Mouse (Mus musculus) intestine, embryonic 16.5 days (tissue): ENCODE measurements around the gene Tgm3. TPM values are rescaled to one million over a fixed set of nuclear protein-coding genes. Genes with fewer than 3 reads are reported as not detected.

ENCODE experiments used
- ATAC-seq: fragments of 200-750 bp; cut with Nextera tagmentation; 2 replicates; pipeline ENCODE4 v1.8.0; 2017; ENCODE audit warnings: moderate TSS enrichment, moderate library complexity
- H3K27ac ChIP-seq: fragments of 300-500 bp; sonication (generic); 2 replicates; pipeline ENCODE4 v1.5.1; 2014; ENCODE audit warnings: mild to moderate bottlenecking, low read length
- H3K27me3 ChIP-seq: fragments of 300-500 bp; sonication (generic); replicated peaks from 2 replicates; pipeline ENCODE4 v1.6.1; 2014; ENCODE audit warnings: low read length, control low read depth, mixed read lengths; ENCODE audit not compliant: control insufficient read depth, insufficient read depth
- H3K36me3 ChIP-seq: fragments of 300-500 bp; sonication (generic); 2 replicates; pipeline ENCODE4 v1.6.1; 2014; ENCODE audit warnings: low read length, control low read depth; ENCODE audit not compliant: control insufficient read depth, insufficient read depth
- H3K4me1 ChIP-seq: fragments of 300-500 bp; sonication (generic); 2 replicates; pipeline ENCODE4 v1.6.1; 2014; ENCODE audit warnings: low read length, control low read depth, mixed read lengths; ENCODE audit not compliant: control insufficient read depth, insufficient read depth
- H3K4me2 ChIP-seq: fragments of 300-500 bp; sonication (generic); 2 replicates; pipeline ENCODE4 v1.6.1; 2014; ENCODE audit warnings: low read depth, low read length, control low read depth
- H3K4me3 ChIP-seq: fragments of 300-500 bp; sonication (generic); 2 replicates; pipeline ENCODE4 v1.5.1; 2014; ENCODE audit warnings: mild to moderate bottlenecking, low read length
- H3K9ac ChIP-seq: fragments of 300-500 bp; sonication (generic); 2 replicates; pipeline ENCODE4 v1.6.1; 2014; ENCODE audit warnings: low read depth, low read length
- H3K9me3 ChIP-seq: fragments of 300-500 bp; sonication (generic); 2 replicates; pipeline ENCODE4 v1.6.1; 2016; ENCODE audit warnings: low read length, control low read depth; ENCODE audit not compliant: control insufficient read depth
- WGBS: fragments of 180-500 bp; shearing (Covaris S2); extraction: QIAGEN DNeasy Blood & Tissue Kit; methylation state at CpG from one replicate; pipeline ENCODE4 v1.1.7; 2014; 5-methylcytosine and 5-hydroxymethylcytosine counted together
- polyA plus RNA-seq: library from polyadenylated mRNA; unstranded; fragments of >200 nt; fragmentation: Nextera tagmentation; extraction: Ambion mirVana; gene quantifications from 2 replicates; pipeline ENCODE4 v1.2.1, GENCODE M21; 2015

The Tgm3 gene
- polyA plus RNA-seq, 1 experiment from 2014 or later: 0.24 TPM

DNA sequence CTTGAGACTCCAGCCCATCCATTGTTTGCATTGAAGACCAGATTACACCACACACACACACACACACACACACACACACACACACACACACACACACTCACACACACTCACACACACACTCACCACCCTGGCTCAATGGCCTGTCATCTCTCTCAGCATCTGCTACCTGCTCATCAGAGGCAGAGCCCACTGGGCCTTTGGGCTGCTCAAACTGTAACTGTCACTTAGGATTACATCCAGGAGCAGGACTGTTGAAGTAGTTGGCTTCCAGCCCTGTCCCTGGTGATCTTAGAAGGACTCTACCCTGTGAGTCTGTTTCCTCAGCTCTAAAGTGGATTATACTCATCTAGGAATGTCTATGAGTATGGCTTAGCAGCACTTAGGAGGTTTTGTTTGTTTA lies 1.5 kb downstream of the Tgm3 start:
- ATAC-seq: no peak
- no peak overlapping the region for H3K9ac ChIP-seq
- H3K27me3 ChIP-seq: no peaks in the 10 kb centered on the region
- H3K9me3 ChIP-seq: no peaks in the 10 kb centered on the region
- H3K4me3 ChIP-seq: no peak overlapping the region
- no peak overlapping the region for H3K4me2 ChIP-seq
- no peaks in the 10 kb centered on the region for H3K36me3 ChIP-seq
- H3K27ac ChIP-seq: no peak overlapping the region
- H3K4me1 ChIP-seq: no peaks in the 10 kb centered on the region

DNA sequence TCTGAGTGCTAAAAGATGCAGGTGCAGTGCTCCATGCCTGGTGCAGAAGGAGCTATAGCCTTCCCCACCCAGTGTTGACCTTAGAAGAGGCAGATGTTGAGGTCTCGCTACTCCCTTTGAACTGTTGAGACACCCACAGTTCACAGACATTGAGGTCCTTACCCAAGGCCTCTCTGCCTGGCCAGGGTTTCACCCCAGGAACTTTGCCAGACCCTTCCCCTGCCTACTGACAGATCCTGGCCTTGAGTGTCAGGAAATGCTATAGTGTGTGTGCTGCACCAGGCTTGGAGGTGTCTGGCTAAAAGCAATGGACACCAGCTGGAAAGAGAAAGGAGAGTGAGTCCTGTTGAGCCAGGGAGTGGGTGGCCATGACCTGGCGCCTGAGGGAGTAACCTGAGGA lies 3.0 kb downstream of the Tgm3 start:
- no peak for ATAC-seq
- Histone ChIP-seq H3K9me3 (no peaks in the 10 kb centered on the region), H3K4me3 (no peak overlapping the region), H3K9ac (no peak overlapping the region), H3K4me1 (no peaks in the 10 kb centered on the region), H3K36me3 (no peaks in the 10 kb centered on the region), H3K27ac (no peak overlapping the region), H3K27me3 (no peaks in the 10 kb centered on the region), H3K4me2 (no peak overlapping the region)
- 83% methylated on average over 2 of the region's 2 CpGs for WGBS

DNA sequence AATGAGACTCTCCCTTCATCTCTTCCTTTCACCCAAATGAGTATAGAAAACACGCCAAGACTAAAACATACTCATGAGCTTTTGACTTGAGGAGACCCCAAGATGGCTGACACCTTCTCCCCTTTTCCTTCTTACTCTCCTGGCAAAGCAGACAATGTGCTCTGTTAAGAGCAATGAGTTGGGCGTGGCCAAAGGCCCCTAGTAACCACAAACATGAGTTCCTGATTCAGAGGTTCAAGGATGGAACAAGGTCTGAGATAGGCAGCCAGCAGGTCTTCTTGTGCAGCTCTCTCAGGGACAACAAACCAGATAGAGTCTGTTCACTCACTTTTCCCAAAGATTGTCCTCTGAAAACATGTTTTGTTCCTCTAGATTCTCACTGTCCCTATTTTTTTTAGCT lies 5.9 kb downstream of the Tgm3 start:
- no peak overlapping the region for H3K27ac ChIP-seq
- ATAC-seq: no peak
- H3K36me3 ChIP-seq: no peaks in the 10 kb centered on the region
- no peaks in the 10 kb centered on the region for H3K4me1 ChIP-seq
- no peak overlapping the region for H3K9ac ChIP-seq
- WGBS: 84% methylated on average over 2 of the region's 2 CpGs
- no peaks in the 10 kb centered on the region for H3K9me3 ChIP-seq
- no peaks in the 10 kb centered on the region for H3K27me3 ChIP-seq
- no peak overlapping the region for H3K4me3 ChIP-seq
- H3K4me2 ChIP-seq: no peak overlapping the region

DNA sequence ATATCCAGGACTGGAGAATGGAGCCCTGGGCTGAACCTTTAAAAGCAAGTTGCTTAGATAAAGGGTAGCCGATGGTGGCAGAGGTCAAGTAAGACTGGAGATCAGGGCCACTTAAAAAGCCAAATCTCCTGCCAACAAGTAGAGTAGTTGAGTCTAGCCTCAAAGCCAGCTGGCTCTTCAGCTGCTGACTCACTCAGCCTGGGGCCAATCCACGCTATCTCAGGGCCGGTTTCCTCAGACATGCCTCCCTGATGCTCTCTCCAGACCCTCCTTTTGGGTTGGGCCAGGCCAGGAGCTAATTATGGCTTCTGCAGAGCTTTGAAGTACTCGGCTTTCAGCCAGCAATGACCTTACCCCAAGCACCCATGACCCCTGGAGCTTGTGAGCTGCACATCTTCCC lies 15.7 kb downstream of the Tgm3 start:
- Histone ChIP-seq H3K4me3 (no peak overlapping the region), H3K9ac (no peak overlapping the region), H3K9me3 (no peaks in the 10 kb centered on the region), H3K4me1 (no peaks in the 10 kb centered on the region), H3K4me2 (no peak overlapping the region), H3K27me3 (no peaks in the 10 kb centered on the region), H3K27ac (no peak overlapping the region), H3K36me3 (no peaks in the 10 kb centered on the region)
- ATAC-seq: no peak
- 70% methylated on average over 4 of the region's 4 CpGs for WGBS

DNA sequence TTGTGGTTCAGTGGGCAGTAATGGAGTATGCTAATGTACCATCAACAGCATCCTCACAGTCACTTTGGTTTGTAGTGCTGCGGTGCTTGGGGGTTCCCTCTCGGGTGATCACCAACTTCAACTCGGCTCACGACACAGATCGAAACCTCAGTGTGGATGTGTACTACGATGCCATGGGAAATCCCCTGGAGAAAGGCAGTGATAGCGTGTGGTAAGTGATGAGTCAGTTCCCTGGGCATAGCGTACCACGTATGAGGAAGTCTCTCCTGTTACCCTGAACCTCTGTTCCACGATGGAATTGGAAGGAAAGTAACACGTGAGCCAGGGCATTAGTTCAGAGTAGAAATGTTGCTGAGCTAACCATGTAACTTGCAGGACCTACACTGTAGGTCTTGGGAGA lies 17.7 kb downstream of the Tgm3 start:
- Histone ChIP-seq H3K4me1 (no peaks in the 10 kb centered on the region), H3K27ac (no peak overlapping the region), H3K4me3 (no peak overlapping the region), H3K27me3 (no peaks in the 10 kb centered on the region), H3K36me3 (no peaks in the 10 kb centered on the region), H3K4me2 (no peak overlapping the region), H3K9ac (no peak overlapping the region), H3K9me3 (no peaks in the 10 kb centered on the region)
- no peak for ATAC-seq
- 90% methylated on average over 11 of the region's 11 CpGs for WGBS

DNA sequence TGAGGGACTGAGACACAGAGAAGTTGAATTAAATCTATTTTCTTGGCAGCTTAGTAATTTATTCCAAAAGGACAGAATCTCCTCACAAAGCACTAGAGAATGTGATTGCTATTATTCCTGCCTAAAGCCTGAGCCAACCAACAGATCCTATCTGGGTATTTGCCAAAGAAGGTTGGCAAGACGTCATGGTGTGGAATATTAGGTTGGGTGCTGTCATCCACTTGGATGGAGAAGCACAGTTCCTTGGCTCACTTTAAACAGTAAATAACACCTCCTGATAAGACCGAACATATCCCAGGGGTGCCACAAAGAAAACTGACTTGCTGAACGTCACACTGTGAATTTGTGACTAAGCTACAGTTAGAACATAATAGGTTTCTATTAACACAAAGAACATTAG lies 20.5 kb downstream of the Tgm3 start:
- H3K4me2 ChIP-seq: no peak overlapping the region
- no peaks in the 10 kb centered on the region for H3K4me1 ChIP-seq
- H3K36me3 ChIP-seq: no peaks in the 10 kb centered on the region
- H3K9me3 ChIP-seq: no peaks in the 10 kb centered on the region
- H3K27me3 ChIP-seq: no peaks in the 10 kb centered on the region
- no peak overlapping the region for H3K4me3 ChIP-seq
- no peak for ATAC-seq
- no peak overlapping the region for H3K27ac ChIP-seq
- 63% methylated on average over 3 of the region's 3 CpGs for WGBS
- no peak overlapping the region for H3K9ac ChIP-seq

DNA sequence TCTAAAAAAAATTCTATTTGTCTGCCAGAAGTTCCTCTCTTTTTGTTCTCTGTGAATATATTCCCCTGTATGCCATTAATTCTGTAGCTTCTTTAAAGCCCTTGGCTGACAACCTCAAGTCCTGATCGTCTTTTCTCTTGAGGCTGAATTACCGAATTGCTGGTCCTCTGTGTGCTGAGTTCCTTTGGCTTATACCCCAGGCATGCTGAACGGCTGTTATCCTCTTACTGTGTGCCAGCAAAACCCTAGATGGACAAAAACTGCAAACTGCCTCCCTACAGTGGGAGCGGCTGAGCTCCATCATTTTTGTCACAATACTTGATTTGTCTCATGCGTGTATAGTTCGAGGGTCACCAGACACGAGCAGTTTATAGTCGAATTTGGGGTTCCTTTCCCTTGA lies 24.7 kb downstream of the Tgm3 start:
- H3K27ac ChIP-seq: no peak overlapping the region
- no peak overlapping the region for H3K4me3 ChIP-seq
- no peaks in the 10 kb centered on the region for H3K36me3 ChIP-seq
- H3K4me1 ChIP-seq: no peaks in the 10 kb centered on the region
- H3K27me3 ChIP-seq: no peaks in the 10 kb centered on the region
- WGBS: 75% methylated on average over 8 of the region's 8 CpGs
- H3K9me3 ChIP-seq: no peaks in the 10 kb centered on the region
- no peak overlapping the region for H3K9ac ChIP-seq
- no peak for ATAC-seq
- H3K4me2 ChIP-seq: no peak overlapping the region

DNA sequence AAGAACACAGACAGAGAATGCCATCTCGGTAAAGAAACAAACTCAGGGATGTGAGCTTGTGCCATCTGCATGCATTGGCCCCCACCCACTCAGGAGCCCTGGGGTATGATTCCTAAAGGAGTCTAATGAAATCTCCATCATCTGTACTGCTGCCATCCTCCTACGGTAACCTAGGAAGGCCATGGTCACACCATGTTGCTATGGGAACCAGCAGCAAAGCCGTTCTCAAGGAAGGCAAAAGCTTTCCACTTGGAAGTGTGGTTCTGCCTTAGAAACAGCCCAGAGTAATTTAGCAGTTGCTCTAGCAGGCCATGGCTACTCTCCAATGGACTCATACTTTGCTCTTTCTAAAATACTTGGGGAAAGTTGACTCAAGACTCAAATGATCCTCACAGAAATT lies 26.8 kb downstream of the Tgm3 start:
- H3K4me3 ChIP-seq: no peak overlapping the region
- no peaks in the 10 kb centered on the region for H3K4me1 ChIP-seq
- no peak for ATAC-seq
- H3K4me2 ChIP-seq: no peak overlapping the region
- H3K9me3 ChIP-seq: no peaks in the 10 kb centered on the region
- no peaks in the 10 kb centered on the region for H3K36me3 ChIP-seq
- H3K9ac ChIP-seq: no peak overlapping the region
- H3K27ac ChIP-seq: no peak overlapping the region
- no peaks in the 10 kb centered on the region for H3K27me3 ChIP-seq
- 72% methylated on average over 3 of the region's 3 CpGs for WGBS

DNA sequence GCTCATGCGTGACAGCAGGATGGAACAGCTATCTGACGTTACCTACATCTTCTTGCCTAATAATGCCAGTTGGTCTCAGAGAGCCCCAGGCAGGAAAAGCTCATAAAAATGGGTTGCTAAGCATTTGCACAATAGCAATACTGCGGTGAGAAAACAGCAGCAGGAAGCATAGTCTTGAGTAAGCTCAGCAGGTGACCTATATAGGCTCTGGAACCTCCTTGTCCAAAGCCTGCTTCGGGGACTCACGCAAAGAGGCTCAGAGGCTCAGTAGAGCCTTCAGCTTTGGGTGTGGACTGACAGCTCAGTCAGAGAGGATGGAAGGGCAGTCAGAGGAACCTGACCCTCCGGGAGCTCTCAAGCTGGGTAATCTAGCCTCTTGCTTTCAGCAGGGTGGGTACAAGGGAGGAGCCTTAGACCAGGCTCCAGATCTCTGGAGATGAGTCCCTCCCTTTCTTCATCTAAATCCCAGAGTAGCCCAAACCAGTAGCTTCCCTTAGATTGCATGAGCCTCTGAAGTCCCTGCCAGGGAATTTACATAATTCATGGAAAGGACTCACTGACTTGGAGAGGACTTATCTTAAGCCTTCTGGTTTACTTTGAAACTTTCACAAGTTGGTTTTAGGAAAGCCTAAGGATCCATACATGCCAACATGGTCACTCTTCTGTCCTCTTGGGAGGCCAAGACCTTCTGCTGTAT lies 28.2 kb downstream of the Tgm3 start:
- H3K27ac ChIP-seq: no peak overlapping the region
- H3K36me3 ChIP-seq: no peaks in the 10 kb centered on the region
- 84% methylated on average over 6 of the region's 6 CpGs for WGBS
- no peaks in the 10 kb centered on the region for H3K9me3 ChIP-seq
- no peak overlapping the region for H3K4me3 ChIP-seq
- no peaks in the 10 kb centered on the region for H3K4me1 ChIP-seq
- H3K27me3 ChIP-seq: no peaks in the 10 kb centered on the region
- H3K9ac ChIP-seq: no peak overlapping the region
- ATAC-seq: no peak
- H3K4me2 ChIP-seq: no peak overlapping the region

DNA sequence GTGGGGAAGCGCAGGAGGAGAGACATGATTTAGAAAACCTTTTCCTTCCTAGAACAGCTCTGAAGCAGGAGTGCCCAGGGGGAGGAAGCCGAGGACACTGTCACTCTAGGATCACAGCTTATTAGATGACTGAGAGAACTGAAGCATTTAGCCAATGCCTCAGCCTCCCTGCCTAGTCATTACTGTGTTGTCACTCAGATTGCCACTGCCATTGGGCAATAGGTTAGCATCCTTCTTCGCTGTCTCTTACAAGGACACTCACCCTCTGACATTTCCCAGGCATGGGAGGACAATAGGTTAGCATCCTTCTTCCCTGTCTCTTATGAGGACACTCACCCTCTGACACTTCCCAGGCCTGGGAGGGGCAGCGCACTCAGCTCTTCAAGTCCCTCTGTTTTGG lies 31.7 kb downstream of the Tgm3 start:
- no peak overlapping the region for H3K4me2 ChIP-seq
- no peaks in the 10 kb centered on the region for H3K27me3 ChIP-seq
- no peaks in the 10 kb centered on the region for H3K9me3 ChIP-seq
- no peak overlapping the region for H3K27ac ChIP-seq
- H3K9ac ChIP-seq: no peak overlapping the region
- H3K4me3 ChIP-seq: no peak overlapping the region
- H3K36me3 ChIP-seq: no peaks in the 10 kb centered on the region
- no peaks in the 10 kb centered on the region for H3K4me1 ChIP-seq
- 75% methylated on average over 4 of the region's 4 CpGs for WGBS
- ATAC-seq: no peak
